Mouse (Mus musculus) midbrain, embryonic 15.5 days (tissue): ENCODE measurements at regions not wholly inside any gene's neighbourhood (a gene's known extent, or its start where the extent isn't known, plus 50 kb on each side); places are given as distances from the start of the nearest gene placed in this dataset.

Source experiments
- ATAC-seq: fragments of 200-750 bp; cut with Nextera tagmentation; replicated peaks from 2 replicates; pipeline ENCODE4 v1.8.0; 2017; ENCODE audit warnings: moderate TSS enrichment
- H3K27ac ChIP-seq: fragments of 300-500 bp; sonication (generic); 2 replicates; pipeline ENCODE4 v1.5.1; 2015; ENCODE audit warnings: mild to moderate bottlenecking, inconsistent platforms
- H3K27me3 ChIP-seq: fragments of 300-500 bp; sonication (generic); replicated peaks from 2 replicates; pipeline ENCODE4 v1.6.1; 2015; ENCODE audit warnings: inconsistent platforms
- H3K36me3 ChIP-seq: fragments of 300-500 bp; sonication (generic); replicated peaks from 2 replicates; pipeline ENCODE4 v1.6.1; 2015; ENCODE audit warnings: inconsistent platforms
- H3K4me1 ChIP-seq: fragments of 300-500 bp; sonication (generic); 2 replicates; pipeline ENCODE4 v1.6.1; 2015; ENCODE audit warnings: inconsistent platforms
- H3K4me2 ChIP-seq: fragments of 300-500 bp; sonication (generic); 2 replicates; pipeline ENCODE4 v1.6.1; 2015; ENCODE audit warnings: inconsistent platforms, mild to moderate bottlenecking, moderate library complexity
- H3K4me3 ChIP-seq: fragments of 300-500 bp; sonication (generic); 2 replicates; pipeline ENCODE4 v1.5.1; 2015; ENCODE audit warnings: mild to moderate bottlenecking, inconsistent platforms
- H3K9ac ChIP-seq: fragments of 300-500 bp; sonication (generic); 2 replicates; pipeline ENCODE4 v1.6.1; 2015; ENCODE audit warnings: mild to moderate bottlenecking, inconsistent platforms
- H3K9me3 ChIP-seq: fragments of 300-500 bp; sonication (generic); 2 replicates; pipeline ENCODE4 v1.6.1; 2016; ENCODE audit warnings: inconsistent platforms
- WGBS: fragments of 180-500 bp; shearing (Covaris S2); methylation state at CpG from one replicate; pipeline ENCODE4 v1.1.7; 2015; ENCODE audit warnings: mixed read lengths; 5-methylcytosine and 5-hydroxymethylcytosine counted together

GRCm38 (mm10) chr14:48022271-48022670 lies 98.4 kb upstream of the Peli2 start:
- Histone ChIP-seq H3K9me3 (no peaks in the 10 kb centered on the region), H3K9ac (no peak overlapping the region), H3K4me2 (no peak overlapping the region), H3K27me3 (no peaks in the 10 kb centered on the region), H3K4me3 (no peak overlapping the region), H3K4me1 (no peaks in the 10 kb centered on the region), H3K36me3 (no peaks in the 10 kb centered on the region), H3K27ac (no peak overlapping the region)
- WGBS, result 89% methylated on average over 4 of the region's 4 CpGs
- no peak for ATAC-seq

- Histone ChIP-seq H3K27me3 (no peaks in the 10 kb centered on the region), H3K4me3 (no peak overlapping the region), H3K9me3 (no peaks in the 10 kb centered on the region), H3K4me1 (no peaks in the 10 kb centered on the region), H3K9ac (no peak overlapping the region), H3K4me2 (no peak overlapping the region), H3K27ac (no peak overlapping the region), H3K36me3 (no peaks in the 10 kb centered on the region)
- 74% methylated on average over 8 of the region's 8 CpGs for WGBS
- ATAC-seq, result no peak
Measured at GRCm38 (mm10) chr14:48024051-48024693, 96.5 kb upstream of the Peli2 start.

DNA sequence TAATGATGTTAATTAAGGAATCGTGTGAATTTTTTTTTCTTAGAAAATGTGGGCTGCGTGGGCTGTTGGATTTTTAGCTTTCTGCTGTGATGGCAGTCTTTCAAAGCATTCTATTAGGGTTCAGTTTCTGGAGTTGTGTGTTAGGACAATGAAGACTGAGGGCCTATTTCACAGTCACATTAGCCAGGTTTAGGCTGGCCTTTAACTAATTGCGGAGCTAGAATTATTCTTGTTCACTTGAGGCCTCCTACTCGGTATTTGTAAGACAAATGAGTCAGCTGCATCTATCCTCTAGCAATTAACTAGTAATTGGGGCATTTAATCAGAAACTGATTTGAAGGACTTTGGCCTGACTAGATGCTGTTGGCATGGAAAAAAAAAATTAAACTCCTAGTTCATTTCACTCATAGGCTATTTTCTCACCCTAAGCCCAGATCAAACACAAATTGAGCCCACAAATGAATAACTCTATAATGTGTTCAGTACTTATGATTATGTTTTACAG lies 81.3 kb upstream of the Peli2 start:
- Histone ChIP-seq H3K4me2 (no peak overlapping the region), H3K27me3 (no peaks in the 10 kb centered on the region), H3K9ac (no peak overlapping the region), H3K4me3 (no peak overlapping the region), H3K36me3 (no peaks in the 10 kb centered on the region), H3K4me1 (no peaks in the 10 kb centered on the region; the same call in 1 of the 2 replicates), H3K27ac (no peak overlapping the region), H3K9me3 (no peaks in the 10 kb centered on the region)
- WGBS, result 77% methylated on average over 4 of the region's 4 CpGs
- ATAC-seq, result no peak

GRCm38 (mm10) chr14:48046094-48046493 lies 74.5 kb upstream of the Peli2 start:
- Histone ChIP-seq H3K4me2 (no peak overlapping the region), H3K27me3 (no peaks in the 10 kb centered on the region), H3K4me1 (no peaks in the 10 kb centered on the region), H3K9me3 (no peaks in the 10 kb centered on the region), H3K4me3 (no peak overlapping the region), H3K36me3 (no peaks in the 10 kb centered on the region), H3K27ac (no peak overlapping the region), H3K9ac (no peak overlapping the region)
- no peak for ATAC-seq
- 82% methylated on average over 9 of the region's 9 CpGs for WGBS

GRCm38 (mm10) chr14:48046831-48047230 lies 73.8 kb upstream of the Peli2 start:
- no peaks in the 10 kb centered on the region for H3K27me3 ChIP-seq
- H3K9ac ChIP-seq, result no peak overlapping the region
- H3K4me3 ChIP-seq, result no peak overlapping the region
- WGBS, result 100% methylated on average over 1 of the region's 1 CpGs
- H3K9me3 ChIP-seq, result no peaks in the 10 kb centered on the region
- no peaks in the 10 kb centered on the region for H3K36me3 ChIP-seq
- H3K27ac ChIP-seq, result no peak overlapping the region
- H3K4me2 ChIP-seq, result no peak overlapping the region
- no peak for ATAC-seq
- H3K4me1 ChIP-seq, result no peaks in the 10 kb centered on the region

GRCm38 (mm10) chr14:48049698-48050459 lies 70.7 kb upstream of the Peli2 start:
- no peaks in the 10 kb centered on the region for H3K27me3 ChIP-seq
- no peak for ATAC-seq
- H3K27ac ChIP-seq, result no peak overlapping the region
- no peak overlapping the region for H3K4me2 ChIP-seq
- H3K4me1 ChIP-seq, result no peaks in the 10 kb centered on the region
- no peaks in the 10 kb centered on the region for H3K36me3 ChIP-seq
- no peaks in the 10 kb centered on the region for H3K9me3 ChIP-seq
- no peak overlapping the region for H3K4me3 ChIP-seq
- 85% methylated on average over 5 of the region's 5 CpGs for WGBS
- no peak overlapping the region for H3K9ac ChIP-seq

- Histone ChIP-seq H3K4me2 (no peak overlapping the region), H3K36me3 (no peaks in the 10 kb centered on the region), H3K4me3 (no peak overlapping the region), H3K9me3 (no peaks in the 10 kb centered on the region), H3K4me1 (no peaks in the 10 kb centered on the region), H3K27ac (no peak overlapping the region), H3K27me3 (no peaks in the 10 kb centered on the region), H3K9ac (no peak overlapping the region)
- no peak for ATAC-seq
- 90% methylated on average over 2 of the region's 2 CpGs for WGBS
Measured at GRCm38 (mm10) chr14:48050460-48050760, 70.2 kb upstream of the Peli2 start.

DNA sequence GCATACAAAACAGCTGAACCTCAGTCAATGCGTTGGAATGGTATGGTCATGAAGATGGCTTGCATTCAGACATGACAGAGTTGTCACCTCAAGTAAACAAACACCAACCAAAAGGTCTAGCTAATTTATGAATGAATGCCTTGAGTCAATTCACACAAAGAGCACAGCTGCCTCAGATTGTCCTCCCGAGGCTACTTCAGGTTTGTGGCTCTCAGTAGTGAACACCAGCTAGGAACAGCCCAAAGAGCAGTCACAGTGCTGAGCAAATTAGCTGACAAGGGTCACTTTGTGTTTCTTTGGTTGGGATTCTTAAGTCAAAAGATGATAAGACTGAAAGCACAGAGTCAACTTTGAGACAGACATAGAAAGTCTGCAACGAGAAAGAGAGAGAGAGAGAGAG lies 68.7 kb upstream of the Peli2 start:
- no peak for ATAC-seq
- Histone ChIP-seq H3K4me3 (no peak overlapping the region), H3K27ac (no peak overlapping the region), H3K4me1 (no peaks in the 10 kb centered on the region), H3K9me3 (no peaks in the 10 kb centered on the region), H3K9ac (no peak overlapping the region), H3K36me3 (no peaks in the 10 kb centered on the region), H3K4me2 (no peak overlapping the region), H3K27me3 (no peaks in the 10 kb centered on the region)
- WGBS, result 51% methylated on average over 3 of the region's 3 CpGs

- 27% methylated on average over 7 of the region's 7 CpGs for WGBS
- Histone ChIP-seq H3K9me3 (no peaks in the 10 kb centered on the region), H3K4me1 (no peaks in the 10 kb centered on the region), H3K4me3 (no peak overlapping the region), H3K4me2 (no peak overlapping the region), H3K36me3 (no peaks in the 10 kb centered on the region), H3K9ac (no peak overlapping the region), H3K27ac (no peak overlapping the region), H3K27me3 (no peaks in the 10 kb centered on the region)
- no peak for ATAC-seq
Measured at GRCm38 (mm10) chr14:48052405-48052804, 68.2 kb upstream of the Peli2 start.

DNA sequence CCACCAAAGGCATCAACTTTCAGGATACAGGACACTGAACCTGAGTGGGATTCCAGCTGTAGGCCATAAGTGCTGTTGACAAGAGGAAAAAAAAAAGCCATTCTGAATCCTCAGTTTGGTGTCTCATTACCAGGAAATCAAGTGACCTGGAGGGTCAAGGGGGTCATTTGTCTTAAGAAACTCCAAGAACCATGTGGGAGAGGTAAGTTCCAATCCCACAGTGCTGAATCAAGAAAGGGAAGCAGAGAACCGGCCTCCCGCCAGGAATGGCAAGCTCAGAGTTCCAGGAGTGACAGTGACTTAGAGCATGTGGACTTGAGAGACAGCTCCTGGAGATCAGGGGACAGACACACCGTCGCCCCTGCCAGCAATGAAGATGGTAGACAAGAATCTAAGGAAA lies 67.5 kb upstream of the Peli2 start:
- no peak for ATAC-seq
- 83% methylated on average over 4 of the region's 4 CpGs for WGBS
- no peak overlapping the region for H3K27ac ChIP-seq

GRCm38 (mm10) chr14:48054719-48055118 lies 65.9 kb upstream of the Peli2 start:
- H3K27ac ChIP-seq, result no peak overlapping the region
- H3K9ac ChIP-seq, result no peak overlapping the region
- H3K4me2 ChIP-seq, result no peak overlapping the region
- no peaks in the 10 kb centered on the region for H3K27me3 ChIP-seq
- H3K9me3 ChIP-seq, result no peaks in the 10 kb centered on the region
- no peaks in the 10 kb centered on the region for H3K36me3 ChIP-seq
- 75% methylated on average over 3 of the region's 3 CpGs for WGBS
- H3K4me1 ChIP-seq, result 0 out of 2 replicates have a peak, but pooled peaks cover 3% of the 10 kb centered on the region
- ATAC-seq, result no peak
- H3K4me3 ChIP-seq, result no peak overlapping the region

More for the DNA sequence above, 67.5 kb upstream of the Peli2 start:
- Histone ChIP-seq H3K27me3 (no peaks in the 10 kb centered on the region), H3K4me1 (no peaks in the 10 kb centered on the region), H3K36me3 (no peaks in the 10 kb centered on the region), H3K4me3 (no peak overlapping the region), H3K4me2 (no peak overlapping the region), H3K9ac (no peak overlapping the region), H3K9me3 (no peaks in the 10 kb centered on the region)

- Histone ChIP-seq H3K4me1 (0 out of 2 replicates have a peak, but pooled peaks cover 3% of the 10 kb centered on the region), H3K9me3 (no peaks in the 10 kb centered on the region), H3K36me3 (no peaks in the 10 kb centered on the region), H3K27ac (no peak overlapping the region), H3K4me3 (no peak overlapping the region), H3K27me3 (no peaks in the 10 kb centered on the region), H3K4me2 (no peak overlapping the region), H3K9ac (no peak overlapping the region)
- WGBS, result 96% methylated on average over 2 of the region's 2 CpGs
- ATAC-seq, result no peak
Measured at GRCm38 (mm10) chr14:48055861-48056260, 64.8 kb upstream of the Peli2 start.
